Mouse (Mus musculus) MEL (cell line): ENCODE results near the gene Ank2. TPM values are rescaled to one million over a fixed set of nuclear protein-coding genes. Genes with fewer than 3 reads are reported as not detected.
A peak's percentile ranks its signal among the peaks of the same experiment; 100 is the strongest.

Source experiments
- DNase-seq: peaks from one replicate; pipeline ENCODE4 v3.0.0; 2011; ENCODE audit warnings: low read depth, low spot score
- H3K27ac ChIP-seq: 2 replicates; pipeline ENCODE4 v1.5.1; 2012; ENCODE audit warnings: low read depth, mild to moderate bottlenecking, control low read depth, low read length, moderate library complexity; ENCODE audit not compliant: control insufficient read depth
- H3K27me3 ChIP-seq, 2 experiments: fragments of 150-350 bp in 1 of 2; sonication (generic) in 1 of 2; 2 replicates each; pipeline ENCODE4 v1.6.1; 2012; ENCODE audit warnings: low read length in 2 of 2, mild to moderate bottlenecking in 2 of 2, improper control_type of control experiment in 1 of 2, moderate library complexity in 1 of 2; ENCODE audit not compliant: insufficient read depth in 2 of 2, control insufficient read depth in 1 of 2
- H3K36me3 ChIP-seq, 2 experiments: 2 replicates each; pipeline ENCODE4 v1.6.1; 2012 to 2014; ENCODE audit warnings: low read length in 2 of 2, improper control_type of control experiment in 1 of 2, inconsistent platforms in 1 of 2, mild to moderate bottlenecking in 1 of 2; ENCODE audit not compliant: insufficient read depth in 2 of 2, control insufficient read depth in 1 of 2
- H3K4me1 ChIP-seq, 2 experiments: fragments of 150-350 bp in 1 of 2; sonication (generic) in 1 of 2; 2 replicates each; pipeline ENCODE4 v1.6.1; 2012; ENCODE audit warnings: low read length in 2 of 2, improper control_type of control experiment in 1 of 2, mild to moderate bottlenecking in 1 of 2; ENCODE audit not compliant: insufficient read depth in 2 of 2, control insufficient read depth in 1 of 2
- H3K4me3 ChIP-seq, 2 experiments: fragments of 150-350 bp in 1 of 2; sonication (generic) in 1 of 2; 2 replicates each; pipeline ENCODE4 v1.5.1; 2012; ENCODE audit warnings: low read depth in 2 of 2, low read length in 2 of 2, mild to moderate bottlenecking in 2 of 2, moderate library complexity in 2 of 2, control low read depth in 1 of 2, improper control_type of control experiment in 1 of 2; ENCODE audit not compliant: control insufficient read depth in 1 of 2, insufficient read depth in 1 of 2
- H3K79me2 ChIP-seq: 2 replicates; pipeline ENCODE4 v1.6.1; 2012; ENCODE audit warnings: mild to moderate bottlenecking, low read length, moderate library complexity; ENCODE audit not compliant: control insufficient read depth, poor library complexity, insufficient read depth
- H3K9ac ChIP-seq: 2 replicates; pipeline ENCODE4 v1.6.1; 2012; ENCODE audit warnings: low read depth, mild to moderate bottlenecking, control low read depth, low read length, moderate library complexity; ENCODE audit not compliant: control insufficient read depth, poor library complexity, severe bottlenecking
- H3K9me3 ChIP-seq: fragments of 150-350 bp; sonication (generic); replicated peaks from 2 replicates; pipeline ENCODE4 v1.6.1; 2012; ENCODE audit warnings: mild to moderate bottlenecking, low read length, improper control_type of control experiment, moderate library complexity; ENCODE audit not compliant: insufficient read depth
- BHLHE40 ChIP-seq: IDR thresholded peaks from 2 replicates; pipeline ENCODE4 v1.6.1; 2012; ENCODE audit warnings: low read depth, mild to moderate bottlenecking, inconsistent platforms, low read length, improper control_type of control experiment, borderline replicate concordance
- CHD2 ChIP-seq: IDR thresholded peaks from 2 replicates; pipeline ENCODE4 v1.6.1; 2011; ENCODE audit warnings: low read length, improper control_type of control experiment
- ELF1 ChIP-seq: IDR thresholded peaks from 2 replicates; pipeline ENCODE4 v1.6.1; 2014; ENCODE audit warnings: low read depth, mild to moderate bottlenecking, inconsistent platforms, low read length, improper control_type of control experiment, moderate library complexity
- EP300 ChIP-seq, 2 experiments: IDR thresholded peaks; 2 replicates each; pipeline ENCODE4 v1.6.1; 2011; ENCODE audit warnings: improper control_type of control experiment in 2 of 2, low read length in 2 of 2, low read depth in 1 of 2, mild to moderate bottlenecking in 1 of 2
- ETS1 ChIP-seq: IDR thresholded peaks from 2 replicates; pipeline ENCODE4 v1.6.1; 2012; ENCODE audit warnings: low read depth, mild to moderate bottlenecking, inconsistent platforms, low read length, improper control_type of control experiment, moderate library complexity
- GABPA ChIP-seq: IDR thresholded peaks from 2 replicates; pipeline ENCODE4 v1.6.1; 2012; ENCODE audit warnings: low read depth, mild to moderate bottlenecking, inconsistent platforms, low read length, improper control_type of control experiment, moderate library complexity
- HCFC1 ChIP-seq: IDR thresholded peaks from 2 replicates; pipeline ENCODE4 v1.6.1; 2012; ENCODE audit warnings: low read depth, mild to moderate bottlenecking, inconsistent platforms, low read length, improper control_type of control experiment, moderate library complexity
- MAFK ChIP-seq: IDR thresholded peaks from 2 replicates; pipeline ENCODE4 v1.6.1; 2011; ENCODE audit warnings: low read depth, mild to moderate bottlenecking, low read length, improper control_type of control experiment, borderline replicate concordance
- MAZ ChIP-seq: IDR thresholded peaks from 2 replicates; pipeline ENCODE4 v1.6.1; 2012; ENCODE audit warnings: low read depth, mild to moderate bottlenecking, inconsistent platforms, low read length, improper control_type of control experiment
- MYC ChIP-seq: IDR thresholded peaks from 2 replicates; pipeline ENCODE4 v1.6.1; 2011; ENCODE audit warnings: low read depth, mild to moderate bottlenecking, low read length, improper control_type of control experiment, moderate library complexity
- NRF1 ChIP-seq: IDR thresholded peaks from 2 replicates; pipeline ENCODE4 v1.6.1; 2014; ENCODE audit warnings: low read depth, mild to moderate bottlenecking, inconsistent platforms, low read length, improper control_type of control experiment, moderate library complexity; ENCODE audit not compliant: poor library complexity, insufficient read depth, severe bottlenecking
- POLR2A ChIP-seq, 2 experiments: IDR thresholded peaks; 2 replicates each; pipeline ENCODE4 v1.6.1; 2011 to 2012; ENCODE audit warnings: low read length in 2 of 2, mild to moderate bottlenecking in 2 of 2, control low read depth in 1 of 2, improper control_type of control experiment in 1 of 2, low read depth in 1 of 2, moderate library complexity in 1 of 2; ENCODE audit not compliant: control insufficient read depth in 1 of 2, insufficient read depth in 1 of 2, poor library complexity in 1 of 2
- POLR2AphosphoS2 ChIP-seq: IDR thresholded peaks from 2 replicates; pipeline ENCODE4 v1.6.1; 2011; ENCODE audit warnings: low read length, improper control_type of control experiment
- POLR2AphosphoS5 ChIP-seq: IDR thresholded peaks from 2 replicates; pipeline ENCODE4 v1.6.1; 2012; ENCODE audit warnings: low read depth, borderline replicate concordance, mild to moderate bottlenecking, inconsistent platforms, low read length, moderate library complexity, mixed read lengths
- RAD21 ChIP-seq: IDR thresholded peaks from 2 replicates; pipeline ENCODE4 v1.6.1; 2011; ENCODE audit warnings: mild to moderate bottlenecking, low read depth, low read length, improper control_type of control experiment
- TAL1 ChIP-seq: IDR thresholded peaks from 2 replicates; pipeline ENCODE4 v1.6.1; 2012; ENCODE audit warnings: mild to moderate bottlenecking, inconsistent platforms, low read length, moderate library complexity, mixed read lengths
- TBP ChIP-seq: IDR thresholded peaks from 2 replicates; pipeline ENCODE4 v1.8.0; 2011; ENCODE audit warnings: low read depth, low read length, improper control_type of control experiment
- TCF12 ChIP-seq: IDR thresholded peaks from 2 replicates; pipeline ENCODE4 v1.6.1; 2014; ENCODE audit warnings: low read depth, mild to moderate bottlenecking, inconsistent platforms, low read length, improper control_type of control experiment, moderate library complexity
- UBTF ChIP-seq: IDR thresholded peaks from 2 replicates; pipeline ENCODE4 v1.6.1; 2012; ENCODE audit warnings: low read depth, mild to moderate bottlenecking, inconsistent platforms, low read length, improper control_type of control experiment, moderate library complexity, borderline replicate concordance; ENCODE audit not compliant: insufficient read depth
- USF1 ChIP-seq: IDR thresholded peaks from 2 replicates; pipeline ENCODE4 v1.6.1; 2014; ENCODE audit warnings: low read depth, mild to moderate bottlenecking, inconsistent platforms, low read length, improper control_type of control experiment, moderate library complexity
- USF2 ChIP-seq, 2 experiments: IDR thresholded peaks; 2 replicates each; pipeline ENCODE4 v1.6.1; 2011 to 2012; ENCODE audit warnings: improper control_type of control experiment in 2 of 2, low read length in 2 of 2, borderline replicate concordance in 1 of 2, inconsistent platforms in 1 of 2, low read depth in 1 of 2, mild to moderate bottlenecking in 1 of 2; ENCODE audit not compliant: insufficient read depth in 1 of 2
- polyA plus RNA-seq, 2 experiments: library from polyadenylated mRNA; stranded (reverse) in 1 of 2; unstranded in 1 of 2; fragments of >175 nt in 1 of 2; fragments of >200 nt in 1 of 2; gene quantifications; 2 replicates each; pipeline versions ENCODE4 v1.2.1 to v1.2.4; 2012; ENCODE audit warnings: low replicate concordance in 2 of 2, low read depth in 1 of 2; ENCODE audit not compliant: insufficient read length in 2 of 2, insufficient read depth in 1 of 2, missing spikeins in 1 of 2
- total RNA-seq: library from RNA; depleted of rRNA; stranded (reverse); fragments of 300-350 nt; gene quantifications from 2 replicates; pipeline ENCODE4 v1.2.3, GENCODE M21; 2012

Gene Ank2
- total and polyA plus RNA-seq, 3 experiments = 2.7 to 4.5 TPM; not detected in 1

- no peaks in the 10 kb centered on the region for H3K79me2 ChIP-seq
- no peak overlapping the region for H3K4me3 ChIP-seq
- TF ChIP-seq UBTF = no peak
- TF ChIP-seq RAD21 = no peak
- TF ChIP-seq POLR2AphosphoS2 = no peak
- no peaks in the 10 kb centered on the region for H3K27me3 ChIP-seq
- H3K9ac ChIP-seq = no peak overlapping the region
- no peaks in the 10 kb centered on the region for H3K9me3 ChIP-seq
- H3K4me1 ChIP-seq = peaks cover 0 to 11% of the 10 kb centered on the region in 2 experiments; a peak in 3 of 4 replicates
- peaks cover 0 to 3% of the 10 kb centered on the region in 2 experiments; a peak in 2 of 4 replicates for H3K36me3 ChIP-seq
- no peak overlapping the region for H3K27ac ChIP-seq
- no peak for DNase-seq
These were observed 205.7 kb downstream of the Ank2 start for GRCm38 (mm10) chr3:127293479-127293874.

- no peaks in the 10 kb centered on the region for H3K9me3 ChIP-seq
- peaks cover 0 to 3% of the 10 kb centered on the region in 2 experiments; a peak in 2 of 4 replicates for H3K36me3 ChIP-seq
- H3K9ac ChIP-seq = no peak overlapping the region
- H3K4me3 ChIP-seq = no peak overlapping the region
- H3K27me3 ChIP-seq = no peaks in the 10 kb centered on the region; a peak in 1 of 4 replicates
- DNase-seq = peak; percentile 25
- H3K4me1 ChIP-seq = peaks cover 0 to 11% of the 10 kb centered on the region in 2 experiments; a peak in 3 of 4 replicates
- no peak overlapping the region for H3K27ac ChIP-seq
- no peaks in the 10 kb centered on the region for H3K79me2 ChIP-seq
- no peak for TF ChIP-seq POLR2A (IDR thresholded peaks at IDR 0.05; ENCODE audit: control insufficient read depth in 1 of 2, insufficient read depth in 1 of 2, low read depth in 1 of 2, low read length in 2 of 2, poor library complexity in 1 of 2)
- no peak for TF ChIP-seq MYC
- no peak for TF ChIP-seq ETS1
- no peak for TF ChIP-seq MAFK
These were observed 206.2 kb downstream of the Ank2 start for GRCm38 (mm10) chr3:127292864-127293478.

DNA sequence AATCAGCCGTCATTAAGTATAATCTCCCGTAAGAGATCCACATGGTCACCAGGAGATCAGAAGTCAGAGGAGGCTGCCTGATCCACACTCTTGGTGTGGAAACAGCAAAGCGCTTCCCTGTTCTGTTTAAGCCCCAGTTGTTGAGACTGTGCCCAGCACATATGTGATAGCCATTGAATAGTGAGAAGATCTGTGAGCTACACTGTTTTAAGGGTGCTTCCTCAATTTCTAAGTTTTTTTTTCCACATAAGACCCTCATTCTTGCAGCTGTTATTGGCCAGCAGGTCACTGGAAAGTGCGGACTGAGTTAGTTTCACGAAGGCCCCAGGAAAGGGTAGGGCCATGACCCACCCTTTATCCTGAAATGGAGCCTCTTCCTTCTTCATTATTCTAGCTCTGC lies 216.9 kb downstream of the Ank2 start:
- H3K27me3 ChIP-seq = no peaks in the 10 kb centered on the region
- DNase-seq = no peak

More for the DNA sequence above, 216.9 kb downstream of the Ank2 start:
- no peaks in the 10 kb centered on the region for H3K79me2 ChIP-seq
- no peak overlapping the region for H3K9ac ChIP-seq
- no peak overlapping the region for H3K27ac ChIP-seq
- no peaks in the 10 kb centered on the region for H3K9me3 ChIP-seq
- H3K4me1 ChIP-seq = no peaks in the 10 kb centered on the region
- H3K4me3 ChIP-seq = no peak overlapping the region
- TF ChIP-seq BHLHE40 (no peak), HCFC1 (no peak), POLR2AphosphoS5 (no peak), GABPA (no peak), TBP (no peak), NRF1 (no peak), TAL1 (no peak), UBTF (no peak), POLR2A (IDR thresholded peaks at IDR 0.05; ENCODE audit: control insufficient read depth in 1 of 2, insufficient read depth in 1 of 2, low read depth in 1 of 2, low read length in 2 of 2, poor library complexity in 1 of 2) (no peak), ELF1 (no peak), MAZ (no peak), TCF12 (no peak), CHD2 (no peak), MAFK (no peak), EP300 (IDR thresholded peaks at IDR 0.05; ENCODE audit: low read depth in 1 of 2, low read length in 2 of 2) (no peak), USF2 (IDR thresholded peaks at IDR 0.05; ENCODE audit: borderline replicate concordance in 1 of 2, insufficient read depth in 1 of 2, low read depth in 1 of 2, low read length in 2 of 2) (no peak), USF1 (no peak)
- TF ChIP-seq, all 39 proteins: peak for 0
- H3K36me3 ChIP-seq = no peaks in the 10 kb centered on the region
